ENCODE assay signal across 13 mouse cellular contexts in the genomic region with DNA sequence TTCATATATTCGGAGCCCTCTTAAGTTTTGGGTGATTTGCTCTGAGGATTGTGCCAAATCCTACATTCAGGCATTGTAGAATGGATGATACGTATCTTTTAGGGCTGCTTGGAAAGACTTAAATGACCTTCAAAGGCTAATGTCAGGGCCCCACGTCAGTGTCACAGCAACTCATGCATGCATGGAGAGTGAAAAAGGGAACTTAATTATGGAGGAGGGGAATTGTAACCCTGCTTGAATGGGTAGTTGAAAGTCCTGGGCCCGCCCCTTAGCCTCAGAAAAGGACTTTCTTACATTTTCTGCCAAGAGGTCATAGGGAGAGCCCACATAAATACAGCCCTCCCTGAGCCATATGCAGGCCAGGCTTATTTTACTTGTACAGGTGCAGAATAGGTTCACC. TPM values are rescaled to one million over a fixed set of nuclear protein-coding genes. Genes with fewer than 3 reads are reported as not detected.
DNase-seq lines count a peak whose midpoint lies in the region; ATAC-seq lines count a peak whose summit lies in the region.
"Had no signal": no experiment of that assay in that cellular context is flagged by ENCODE, and none has a peak within 500 bp of the region (broad histone marks: within the 10 kb centered on the region; RNA-seq: fewer than 3 reads in every experiment).

No protein-coding gene starts in this region.

- ATAC-seq in granulocyte monocyte progenitor cell, adult 5-6 weeks (replicated peaks; ENCODE audit: poor library complexity, severe bottlenecking): peak; percentile 86
- ATAC-seq in hindbrain, embryonic 16.5 days: no peak

- H3K27me3 ChIP-seq in hindbrain, embryonic 16.5 days (replicated peaks; ENCODE audit: control insufficient read depth, insufficient read depth, low read length): no peaks in the 10 kb centered on the region
- H3K27me3 ChIP-seq: hindbrain, embryonic 13.5 days had no signal

- H3K36me3 ChIP-seq in hindbrain, embryonic 16.5 days (ENCODE audit: control insufficient read depth, insufficient read depth, low read length): no peaks in the 10 kb centered on the region
- H3K36me3 ChIP-seq: hindbrain, embryonic 13.5 days had no signal

- H3K4me1 ChIP-seq in hindbrain, embryonic 16.5 days (ENCODE audit: control insufficient read depth, insufficient read depth, low read depth, low read length): no peaks in the 10 kb centered on the region

- WGBS in hindbrain, embryonic 16.5 days: 52% methylated on average over 4 of the region's 4 CpGs

- H3K27ac ChIP-seq in hindbrain, embryonic 16.5 days (ENCODE audit: low read depth, low read length): no peak overlapping the region
- H3K27ac ChIP-seq: hindbrain, embryonic 13.5 days had no signal

- no peak overlapping the region for H3K4me2 ChIP-seq in hindbrain, embryonic 16.5 days (ENCODE audit: low read length)
- H3K4me2 ChIP-seq: hindbrain, embryonic 13.5 days; lung, embryonic 14.5 days had no signal

- no peak overlapping the region for H3K4me3 ChIP-seq in hindbrain, embryonic 16.5 days (ENCODE audit: low read length)
- H3K4me3 ChIP-seq: hindbrain, embryonic 13.5 days had no signal

- DNase-seq in heart, adult 11 months: peak; percentile 94
- DNase-seq in heart, postnatal 4 days: no peak
- peak; percentile 52 to 58 for DNase-seq in spleen, adult 18-20 months
- no peak for DNase-seq in spleen, postnatal 4 days (ENCODE audit: low spot score in 2 of 2)
- no peak for DNase-seq in cerebellum, postnatal 25 days
- no peak for DNase-seq in adipocyte (ENCODE audit: low spot score)
- DNase-seq: cerebellum, postnatal 14 days; gastrocnemius, postnatal 25 days had no signal

- no peak overlapping the region for H3K9ac ChIP-seq in hindbrain, embryonic 16.5 days (ENCODE audit: low read depth, low read length)
- H3K9ac ChIP-seq: hindbrain, embryonic 13.5 days; lung, embryonic 14.5 days had no signal

- no peaks in the 10 kb centered on the region for H3K9me3 ChIP-seq in hindbrain, embryonic 16.5 days (ENCODE audit: control insufficient read depth, low read length)
- H3K9me3 ChIP-seq: hindbrain, embryonic 13.5 days had no signal

RNA-seq across cellular contexts. Expression of a gene that starts 29.3 kb away (rescaled TPM):
- 100 to 1,000 TPM; 141 to 149 TPM for total RNA-seq in heart, postnatal 4 days (2021)
- total RNA-seq in granulocyte monocyte progenitor cell, adult 5-6 weeks (2014; fragmentation: Nextera tagmentation): 109 and 147 TPM in 2 replicates
- 34.1 and 37.3 TPM in 2 replicates for total RNA-seq in granulocyte monocyte progenitor cell, adult 5-6 weeks (2017)
- 22.7 and 23.2 TPM in 2 replicates for polyA plus RNA-seq in hindbrain, embryonic 16.5 days (2015; fragmentation: Nextera tagmentation; extraction: Ambion mirVana)

RNA-seq across cellular contexts. Expression of a gene that starts 52.3 kb away (rescaled TPM):
- total RNA-seq in heart, postnatal 4 days (2021): not detected
- total RNA-seq in granulocyte monocyte progenitor cell, adult 5-6 weeks (2014; fragmentation: Nextera tagmentation): not detected in 2 replicates
- not detected in 2 replicates for total RNA-seq in granulocyte monocyte progenitor cell, adult 5-6 weeks (2017)
- polyA plus RNA-seq in hindbrain, embryonic 16.5 days (2015; fragmentation: Nextera tagmentation; extraction: Ambion mirVana): 5.6 and 8.3 TPM in 2 replicates
- total RNA-seq: gastrocnemius, postnatal 25 days had no signal
- polyA plus RNA-seq: activated CD4-positive, CD25-positive, alpha-beta regulatory T cell, adult 4 months had no signal

RNA-seq across cellular contexts. Expression of a gene that starts 52.7 kb away (rescaled TPM):
- under 1 TPM; 0.20 to 0.45 TPM for total RNA-seq in heart, postnatal 4 days (2021)
- total RNA-seq in granulocyte monocyte progenitor cell, adult 5-6 weeks (2014; fragmentation: Nextera tagmentation): not detected in 2 replicates
- total RNA-seq in granulocyte monocyte progenitor cell, adult 5-6 weeks (2017): 0.36 TPM in 1 of 2 replicates, not detected in the other
- 2.5 TPM in 2 replicates for polyA plus RNA-seq in hindbrain, embryonic 16.5 days (2015; fragmentation: Nextera tagmentation; extraction: Ambion mirVana)
- total RNA-seq: gastrocnemius, postnatal 25 days had no signal
- polyA plus RNA-seq: activated CD4-positive, CD25-positive, alpha-beta regulatory T cell, adult 4 months; lung, embryonic 14.5 days had no signal

Comparison
In these comparisons a context has a peak if more than half of its experiments do, and no peak if none do; other contexts are left out.
1. DNase-seq: peak in heart, adult 11 months (single experiment) and spleen, adult 18-20 months (2 of 2); none in heart, postnatal 4 days (single experiment), spleen, postnatal 4 days (0 of 2), cerebellum, postnatal 25 days (0 of 2) and adipocyte (single experiment).